Mouse (Mus musculus) mature B cell (primary cell): ENCODE results near the gene Ube2l3.

Experiments used
- in situ Hi-C: fragments of 300-500 bp; cut with MboI; formaldehyde crosslinking; loops from 2 replicates; pipeline ENCODE4 v1.14.3; 2019

Ube2l3 gene

GRCm38 (mm10) chr16:17147391-17147929 lies 55.0 kb downstream of the Ube2l3 start:
- in situ Hi-C loops = no loop called here

DNA sequence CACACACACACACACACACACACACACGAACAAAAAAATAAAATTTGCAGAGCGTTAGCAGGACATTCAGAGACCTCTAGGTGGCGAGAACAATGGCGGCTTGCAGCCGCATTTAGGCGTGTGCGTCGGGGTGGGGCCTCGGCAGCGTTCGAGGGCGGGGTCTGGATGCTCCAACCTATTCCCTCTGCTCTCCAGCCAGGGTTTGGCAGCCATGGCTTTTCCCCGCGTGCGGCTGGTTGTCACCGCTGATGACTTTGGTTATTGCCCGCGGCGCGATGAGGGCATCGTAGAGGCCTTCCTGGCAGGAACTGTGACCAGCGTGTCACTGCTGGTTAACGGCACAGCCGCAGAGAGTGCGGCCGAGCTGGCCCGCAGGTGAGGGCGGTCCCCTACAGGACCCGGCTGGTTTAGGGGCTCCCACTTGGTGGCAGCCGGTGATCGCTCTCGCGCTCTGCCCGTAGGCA lies 55.6 kb downstream of the Ube2l3 start, which contains the start of gene Ccdc116:
TSS of gene Ccdc116 (minus strand) at position 458 of the 464 bp plus-strand sequence.
- in situ Hi-C loops = no loop called here

DNA sequence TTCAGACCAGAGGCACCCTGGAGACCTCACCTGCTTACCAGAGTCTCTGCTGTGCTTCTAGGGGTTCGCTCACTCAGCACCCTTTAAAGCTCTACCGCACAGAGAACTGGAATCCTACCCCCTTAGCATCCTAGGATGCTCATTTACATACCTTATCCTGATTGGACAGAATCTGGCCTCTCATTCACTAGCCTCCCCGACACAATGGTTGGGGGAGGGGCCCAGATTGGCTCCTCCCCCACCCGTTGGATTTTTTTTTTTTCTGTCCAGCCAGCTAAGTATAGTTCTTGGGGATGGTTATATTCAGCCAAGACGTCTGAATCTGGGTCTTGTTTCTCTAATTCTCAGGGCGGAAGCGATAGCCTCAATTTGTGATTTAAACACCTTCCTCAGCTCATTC lies 58.1 kb downstream of the Ube2l3 start, which contains the start of gene Ydjc:
TSS of gene Ydjc (plus strand) at position 283 of the 400 bp plus-strand sequence.
- in situ Hi-C loops = no loop called here

DNA sequence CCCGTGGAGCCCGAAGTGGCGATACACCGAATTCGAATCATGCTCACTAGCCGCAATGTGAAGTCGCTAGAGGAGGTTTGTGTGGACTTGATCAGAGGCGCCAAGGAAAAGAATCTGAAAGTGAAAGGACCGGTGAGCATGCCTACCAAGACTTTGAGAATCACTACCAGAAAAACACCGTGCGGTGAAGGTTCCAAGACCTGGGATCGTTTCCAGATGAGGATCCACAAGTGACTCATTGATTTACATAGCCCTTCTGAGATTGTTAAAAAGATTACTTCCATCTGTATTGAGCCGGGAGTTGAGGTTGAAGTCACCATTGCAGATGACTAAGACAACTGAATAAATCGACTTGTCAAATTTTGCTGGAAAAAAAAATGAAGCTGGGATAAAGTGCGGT lies 65.1 kb downstream of the Ube2l3 start:
- in situ Hi-C loops = no loop called here

DNA sequence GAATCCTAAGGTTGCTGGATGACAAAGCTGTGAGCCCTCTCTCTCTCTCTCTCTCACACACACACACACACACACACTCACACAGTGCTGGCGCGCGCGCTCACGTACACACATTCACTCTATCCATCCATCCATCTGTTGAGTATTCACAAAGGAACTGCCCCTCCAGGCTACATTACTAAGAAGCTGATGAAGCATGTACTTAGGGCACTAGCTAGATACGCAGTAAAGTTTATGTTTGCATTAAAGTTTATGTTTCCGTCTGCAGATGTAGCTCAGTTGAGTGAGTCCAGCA lies 69.6 kb downstream of the Ube2l3 start:
- in situ Hi-C loops = loop anchor here (5.0 kb wide), 1 partner anchor 69 kb away; the partner anchor contains the start of gene Ube2l3

- in situ Hi-C loops = loop anchor here (5.0 kb wide), 1 partner anchor 70 kb away; the partner anchor contains the start of gene Ube2l3
These were observed 70.2 kb downstream of the Ube2l3 start, which contains the start of gene Sdf2l1 for GRCm38 (mm10) chr16:17132089-17132905. Sdf2l1 (minus strand) TSS chr16:17132383.

DNA sequence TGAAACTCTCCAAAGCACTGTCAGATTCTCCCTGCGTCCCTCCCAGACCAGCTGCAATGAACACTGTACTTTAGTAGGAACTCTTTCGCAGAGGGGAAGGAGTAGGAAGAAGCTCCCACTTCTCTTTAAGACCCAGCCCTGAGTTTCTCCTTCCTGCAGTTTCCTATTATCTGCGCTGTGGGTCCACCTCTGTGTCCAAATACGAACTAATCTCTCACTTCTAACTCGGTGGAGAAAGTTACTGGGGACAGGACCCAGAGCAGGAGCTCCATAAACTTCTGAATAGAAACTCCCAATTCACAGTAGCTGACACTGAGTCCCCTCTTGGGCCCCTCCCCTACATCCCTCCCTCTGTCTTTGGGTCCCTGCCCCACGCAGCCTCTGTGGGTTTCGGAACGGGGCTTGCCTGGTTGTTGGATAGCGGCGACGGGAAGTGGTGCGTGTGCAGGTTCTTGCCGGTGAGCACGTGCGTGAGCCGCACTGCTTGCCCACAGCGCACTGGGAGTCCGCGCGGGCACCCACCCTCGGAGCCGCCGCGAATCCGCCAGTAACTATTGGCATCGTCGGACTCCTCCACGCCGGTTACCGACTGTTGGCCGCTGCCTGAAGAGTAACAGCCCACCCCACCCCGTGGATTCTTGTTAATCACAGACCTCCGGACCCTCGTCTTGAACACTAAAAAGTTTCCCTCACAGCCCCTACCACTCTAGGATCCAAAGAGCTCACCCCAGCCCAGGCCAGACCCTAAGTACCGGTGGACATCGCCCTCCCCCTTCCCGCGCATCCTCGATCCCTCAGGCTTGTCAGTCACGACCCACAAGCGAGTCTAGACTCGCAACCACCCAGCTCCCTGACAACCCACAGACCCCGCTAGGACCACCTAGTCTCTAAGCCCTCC lies 71.0 kb downstream of the Ube2l3 start:
- in situ Hi-C loops = loop anchor here (5.0 kb wide), 1 partner anchor 71 kb away; the partner anchor contains the start of gene Ube2l3

GRCm38 (mm10) chr16:17127292-17127691 lies 75.2 kb downstream of the Ube2l3 start:
- in situ Hi-C loops = no loop called here

- in situ Hi-C loops = no loop called here
These were observed 77.5 kb downstream of the Ube2l3 start, which contains the start of gene 2610318N02Rik for GRCm38 (mm10) chr16:17124871-17125520. 2610318N02Rik (minus strand) TSS chr16:17125167.

GRCm38 (mm10) chr16:17124119-17124870 lies 78.2 kb downstream of the Ube2l3 start:
- in situ Hi-C loops = no loop called here

DNA sequence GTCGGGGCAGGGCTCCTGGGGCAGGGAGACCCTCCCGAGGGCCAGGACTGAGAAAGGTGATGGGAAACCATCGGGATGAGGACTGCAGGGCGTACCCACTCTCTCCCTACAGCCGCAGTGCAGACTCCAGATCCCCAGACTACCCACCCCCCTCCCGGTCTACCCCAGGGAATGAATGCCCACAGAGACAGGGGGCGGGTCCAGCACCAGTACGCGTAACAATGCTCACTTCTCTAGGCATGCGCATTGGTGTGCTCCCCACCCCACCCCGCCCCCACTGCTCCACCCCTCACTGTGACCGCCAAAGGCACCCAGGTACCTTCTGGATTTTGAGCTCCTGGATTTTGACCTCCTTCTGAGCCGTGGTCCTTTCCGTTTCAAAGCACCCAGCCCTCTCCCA lies 80.9 kb downstream of the Ube2l3 start:
- in situ Hi-C loops = no loop called here

DNA sequence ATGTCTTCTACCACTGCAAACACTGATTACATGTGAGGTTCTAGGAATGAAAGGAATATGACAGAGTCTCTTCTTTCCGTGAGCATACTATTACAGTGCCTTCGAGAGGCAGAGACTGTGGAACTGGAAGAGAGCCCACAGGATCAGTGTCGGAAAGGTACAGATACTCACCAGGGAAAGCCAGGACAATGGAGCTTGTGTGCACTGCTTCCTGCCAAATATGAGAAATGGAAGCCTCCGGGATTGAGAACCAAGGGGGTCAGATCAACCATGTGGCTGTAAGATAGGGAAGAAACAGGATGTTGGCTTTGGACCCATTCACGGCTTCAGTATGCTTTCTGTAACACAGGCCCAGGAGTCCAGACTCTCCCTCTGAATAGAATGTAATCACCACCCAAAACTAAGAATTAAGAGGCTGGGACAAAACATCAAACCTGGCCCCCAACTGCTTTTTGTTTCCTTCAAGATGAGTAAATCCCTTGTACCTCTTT lies 85.1 kb downstream of the Ube2l3 start:
- in situ Hi-C loops = no loop called here

GRCm38 (mm10) chr16:17110771-17111743 lies 91.4 kb downstream of the Ube2l3 start, which contains the start of gene Ppil2:
Ppil2 (minus strand) TSS chr16:17111257.
- in situ Hi-C loops = no loop called here

GRCm38 (mm10) chr16:17104600-17104999 lies 97.8 kb downstream of the Ube2l3 start:
- in situ Hi-C loops = no loop called here

DNA sequence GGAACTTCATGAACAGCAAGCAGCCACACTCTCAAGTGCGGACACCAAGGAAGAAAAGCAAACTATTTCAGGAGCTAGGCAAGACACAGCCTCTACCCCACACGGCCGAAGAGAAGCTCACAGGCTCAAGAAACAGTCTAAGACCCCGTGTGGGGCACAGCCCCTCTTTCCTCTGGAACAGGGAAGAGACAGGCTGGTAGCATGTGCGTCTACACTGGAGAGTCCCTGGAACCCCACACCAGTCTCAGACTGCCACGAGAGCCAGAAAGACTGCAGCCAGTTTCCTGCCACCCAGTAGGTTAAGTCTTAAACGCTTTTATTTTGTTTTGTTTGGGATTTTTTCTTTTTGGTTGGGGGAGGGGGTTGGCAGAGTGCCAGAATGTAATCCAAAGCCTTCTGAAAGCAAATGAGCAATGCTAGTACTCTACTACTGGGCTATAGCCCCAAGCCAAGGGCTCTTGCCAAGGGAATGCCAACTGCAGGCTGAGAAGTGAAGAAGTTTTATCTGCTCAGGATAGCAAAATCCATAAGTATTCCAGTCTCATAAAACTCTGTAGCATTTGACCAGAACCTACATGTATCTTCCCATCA lies 99.7 kb downstream of the Ube2l3 start:
- in situ Hi-C loops = no loop called here
